Mouse (Mus musculus) kidney, adult 18-20 months (tissue): Measurements from ENCODE around the gene Nkain2.

ENCODE experiments used
- DNase-seq: peaks from one replicate; pipeline ENCODE4 v3.0.0; 2021

Nkain2 gene

DNA sequence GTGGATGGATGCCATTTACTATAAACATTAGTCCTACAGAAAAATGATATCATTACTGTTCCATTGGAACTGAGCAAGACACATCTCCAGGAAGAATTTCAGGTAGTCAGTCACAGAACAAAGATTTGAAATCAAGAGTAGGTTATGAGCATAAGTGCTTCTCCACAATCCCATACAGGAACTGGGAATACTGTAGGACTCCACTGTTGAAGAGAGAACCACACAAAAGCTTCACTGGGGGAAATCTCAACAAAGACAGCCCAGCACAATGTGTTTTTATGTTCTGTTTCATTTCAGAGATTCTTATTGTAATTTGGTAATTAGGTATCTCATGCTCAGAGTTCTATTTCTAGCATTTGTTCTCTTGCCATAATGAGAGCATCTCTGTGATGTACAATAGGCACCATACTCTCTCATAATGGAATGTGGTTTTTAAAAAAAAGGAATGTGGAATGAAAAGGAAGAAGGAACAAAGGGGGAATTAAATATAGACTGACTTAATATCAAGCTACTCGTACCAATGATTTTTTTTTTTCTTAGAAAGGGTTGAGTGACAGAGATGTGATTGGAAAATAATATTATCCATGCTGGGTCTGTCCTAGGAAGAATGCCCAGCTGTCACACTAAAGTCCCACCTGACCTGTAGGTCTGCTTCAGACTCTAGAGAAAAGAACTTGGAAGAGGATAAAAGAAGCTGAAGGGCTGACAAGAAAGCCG is 313.5 kb downstream of the Nkain2 start:
- DNase-seq: no peak

DNA sequence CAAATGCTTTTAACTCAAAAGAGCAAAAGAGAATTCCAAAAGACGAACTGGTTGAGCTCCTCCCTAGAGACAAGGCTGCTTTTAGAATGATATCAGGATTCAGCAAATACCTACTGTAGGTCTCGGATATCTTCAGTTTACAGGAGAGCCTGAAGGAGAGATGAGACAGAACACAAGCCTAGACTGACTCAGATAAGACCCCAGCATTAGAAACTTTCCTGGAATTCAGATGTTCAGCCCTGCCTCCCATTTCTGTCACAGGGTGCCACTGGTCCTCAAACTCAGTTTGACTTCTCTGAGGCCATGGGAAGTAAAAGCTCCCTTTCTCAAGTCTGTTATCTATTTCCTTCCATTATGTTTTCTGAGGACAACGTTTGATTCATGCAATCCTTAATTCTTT is 332.6 kb downstream of the Nkain2 start:
- DNase-seq: no peak

GRCm38 (mm10) chr10:32536057-32536456 is 354.2 kb downstream of the Nkain2 start:
- DNase-seq: no peak

DNA sequence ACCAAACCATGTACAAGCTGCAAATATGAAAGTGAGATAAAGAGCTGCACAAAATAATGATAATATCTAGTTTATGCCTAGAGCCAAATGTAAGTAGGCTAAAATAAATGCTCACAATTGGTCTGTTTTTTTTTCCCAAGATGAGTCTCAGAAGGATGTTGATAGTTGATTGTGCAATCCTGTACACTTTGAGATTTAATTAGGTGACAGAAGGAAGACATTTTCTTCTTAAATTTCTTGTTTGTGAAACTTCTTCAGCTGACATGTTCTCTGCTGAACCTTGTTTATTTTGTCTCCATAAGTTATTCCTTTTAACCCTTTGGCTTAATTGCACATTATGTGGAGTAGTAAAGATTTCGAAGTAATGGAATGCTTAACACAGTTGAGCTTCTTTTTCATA is 379.4 kb downstream of the Nkain2 start:
- no peak for DNase-seq

- DNase-seq: no peak
Measured at GRCm38 (mm10) chr10:32494591-32495182, 395.6 kb downstream of the Nkain2 start.

- no peak for DNase-seq
Measured at GRCm38 (mm10) chr10:32493600-32493999, 396.7 kb downstream of the Nkain2 start.

GRCm38 (mm10) chr10:32462726-32463125 is 427.5 kb downstream of the Nkain2 start:
- DNase-seq: no peak

DNA sequence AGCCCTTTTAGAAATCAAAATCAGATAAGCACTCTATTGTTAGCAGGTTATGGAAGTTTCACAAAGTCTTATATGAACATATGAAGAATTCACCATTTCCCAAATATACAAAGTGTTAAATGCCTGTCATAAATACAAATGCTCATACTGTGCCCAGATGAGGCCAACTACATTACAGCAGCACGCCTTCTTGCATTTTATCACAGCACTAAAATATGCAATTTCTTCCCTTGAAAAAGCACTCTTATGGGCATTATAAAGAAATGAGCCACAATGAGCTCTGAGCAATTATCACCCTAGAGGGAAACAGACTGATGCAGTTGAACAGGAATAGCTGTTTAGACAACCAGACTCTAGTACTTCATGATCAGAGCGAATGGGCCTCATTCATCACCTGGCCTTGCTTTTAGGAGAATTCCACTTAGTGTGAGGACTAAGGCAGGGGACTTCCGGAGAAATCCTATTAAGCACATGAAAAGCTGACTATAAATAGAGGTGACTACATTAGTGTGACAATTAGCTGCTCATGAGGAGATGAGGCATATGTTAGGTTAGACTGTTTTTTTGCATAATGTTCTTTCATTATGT is 450.2 kb downstream of the Nkain2 start:
- no peak for DNase-seq

- no peak for DNase-seq
Measured at GRCm38 (mm10) chr10:32414228-32414627, 476.0 kb downstream of the Nkain2 start.

DNA sequence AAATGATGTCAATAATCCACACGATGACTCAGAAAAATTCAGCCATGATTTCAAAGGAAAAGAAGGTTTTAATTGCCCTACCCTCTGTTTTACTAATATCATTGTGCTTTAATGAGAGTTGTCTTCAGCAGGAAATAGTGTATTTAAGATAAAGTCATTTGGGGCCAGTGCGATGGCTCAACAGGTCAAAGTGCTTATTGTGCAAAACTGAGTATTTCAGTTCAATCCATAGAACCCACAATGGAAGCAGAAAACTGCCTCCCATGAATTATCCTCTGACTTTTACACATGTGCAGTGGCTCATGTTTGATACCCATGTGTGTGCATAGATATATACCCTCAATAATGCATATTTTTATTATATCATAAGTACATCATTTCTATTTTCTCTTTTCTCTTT is 478.9 kb downstream of the Nkain2 start:
- DNase-seq: no peak

- no peak for DNase-seq
Measured at GRCm38 (mm10) chr10:32400961-32401360, 489.3 kb downstream of the Nkain2 start.

DNA sequence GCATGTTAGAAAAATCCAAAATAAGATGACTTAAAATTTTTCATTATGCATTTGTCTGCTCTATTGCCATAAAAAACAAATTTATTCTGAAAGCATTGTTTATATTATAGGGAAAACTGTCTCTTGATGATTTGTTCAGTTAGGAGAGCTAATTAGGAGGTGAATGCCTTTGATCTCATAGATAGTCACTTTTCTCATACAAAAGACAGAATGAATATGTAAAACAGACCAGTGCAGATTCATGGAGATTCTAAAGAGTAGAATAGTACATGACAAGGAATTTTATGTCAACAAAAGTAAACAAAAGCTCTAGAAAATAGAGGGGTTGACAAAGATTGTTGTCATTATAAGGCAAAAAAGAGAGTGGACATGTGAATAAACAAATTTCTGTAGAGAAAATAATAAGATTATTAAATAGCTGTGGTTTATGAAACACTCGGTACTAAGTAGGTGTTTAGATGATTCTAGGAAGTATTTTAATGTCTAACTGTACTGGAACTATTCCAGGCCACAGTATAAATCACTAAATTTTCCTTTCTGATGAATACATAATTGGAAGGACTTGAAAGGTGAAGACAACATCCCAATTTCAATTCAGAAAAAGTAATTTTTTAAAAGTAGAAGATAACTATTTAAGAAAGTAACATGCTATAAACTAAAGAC is 496.3 kb downstream of the Nkain2 start:
- DNase-seq: no peak

DNA sequence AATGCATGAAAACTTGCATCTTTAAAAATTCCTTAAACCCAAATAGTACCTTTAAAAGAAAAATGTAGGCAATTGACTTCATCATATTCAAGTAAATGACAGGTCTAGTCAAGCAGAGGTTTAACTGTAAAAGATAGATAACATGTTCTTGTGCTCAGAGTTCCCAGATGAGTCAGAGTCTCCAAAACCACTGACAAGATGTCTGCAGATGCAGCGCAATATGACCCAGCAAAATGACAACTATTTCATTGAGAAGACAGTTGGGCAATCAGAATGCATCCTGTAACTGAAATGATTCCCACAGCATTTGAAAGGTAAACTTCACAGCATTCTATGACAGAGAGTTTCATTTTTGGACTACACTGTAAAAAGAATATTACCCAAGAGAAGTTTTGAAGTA is 496.9 kb downstream of the Nkain2 start:
- no peak for DNase-seq

DNA sequence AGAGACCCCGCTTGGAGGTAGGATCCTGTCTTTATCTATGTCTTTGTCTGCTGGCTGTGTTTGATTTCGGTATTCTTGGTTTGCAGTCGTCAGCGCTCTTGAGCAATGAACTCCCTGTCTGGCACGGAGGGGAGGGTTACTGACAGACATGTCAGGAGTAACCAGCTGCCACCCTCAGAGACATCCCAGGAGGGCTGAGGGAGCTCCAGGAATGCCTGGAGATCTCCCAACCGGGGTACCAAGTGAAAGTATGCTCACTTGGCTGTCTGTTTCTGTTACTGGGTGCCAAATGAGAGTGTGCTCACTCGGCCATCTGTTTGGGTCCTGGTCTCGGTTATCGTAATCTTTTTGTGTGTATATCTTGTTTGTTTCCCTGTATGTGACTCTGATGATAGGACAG is 577.5 kb downstream of the Nkain2 start:
- no peak for DNase-seq

DNA sequence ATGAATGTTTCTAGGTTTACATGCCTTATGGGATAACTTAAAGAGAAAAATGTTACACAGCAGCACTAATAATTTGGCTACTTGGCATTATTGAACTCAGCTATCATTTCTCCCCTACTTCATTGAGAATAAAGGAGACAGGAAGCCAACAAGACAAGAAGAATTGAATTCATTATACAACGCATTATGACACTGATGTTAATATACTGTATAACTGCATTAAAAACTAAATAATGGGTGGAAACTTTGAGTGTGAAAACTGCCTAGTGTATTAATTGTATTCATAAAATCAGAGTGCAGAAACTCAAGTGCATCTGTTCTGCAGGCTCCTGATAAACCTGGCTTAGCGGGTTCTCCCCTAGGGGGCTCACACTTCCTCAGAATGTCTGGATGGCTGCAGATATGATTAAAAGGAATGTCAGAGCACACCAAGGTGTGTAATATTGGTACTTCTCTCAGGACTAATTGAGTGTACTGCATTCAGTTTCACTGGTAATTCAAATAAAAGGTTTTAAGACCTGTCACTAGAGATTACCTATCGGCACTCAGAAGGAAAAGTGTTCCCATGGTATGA is 589.2 kb downstream of the Nkain2 start:
- DNase-seq: no peak

- DNase-seq: no peak
Measured at GRCm38 (mm10) chr10:32290487-32290886, 599.8 kb downstream of the Nkain2 start.

- DNase-seq: no peak
Measured at GRCm38 (mm10) chr10:32283690-32284089, 606.6 kb downstream of the Nkain2 start.

- no peak for DNase-seq
Measured at GRCm38 (mm10) chr10:32243266-32243882, 646.9 kb downstream of the Nkain2 start.

GRCm38 (mm10) chr10:32241168-32241567 is 649.1 kb downstream of the Nkain2 start:
- no peak for DNase-seq

DNA sequence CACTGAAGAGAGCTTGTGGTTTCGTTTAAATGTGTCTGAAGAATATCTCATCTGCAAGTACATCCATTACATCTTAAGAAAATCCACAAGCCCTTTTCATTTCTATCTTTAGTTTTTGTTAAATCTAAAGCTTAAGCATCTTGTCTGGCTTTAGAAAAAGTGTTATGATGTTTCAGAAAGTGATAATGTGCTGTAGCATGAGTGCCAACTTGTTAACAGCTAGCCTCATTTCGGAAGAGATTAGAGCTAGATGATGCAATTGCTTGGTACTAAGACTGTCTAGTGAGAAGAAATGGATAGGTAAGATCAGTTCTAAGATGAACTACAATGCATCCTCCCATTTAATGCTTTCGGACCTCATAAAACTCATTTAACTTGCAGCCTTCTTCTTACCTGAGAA is 707.3 kb downstream of the Nkain2 start:
- no peak for DNase-seq

DNA sequence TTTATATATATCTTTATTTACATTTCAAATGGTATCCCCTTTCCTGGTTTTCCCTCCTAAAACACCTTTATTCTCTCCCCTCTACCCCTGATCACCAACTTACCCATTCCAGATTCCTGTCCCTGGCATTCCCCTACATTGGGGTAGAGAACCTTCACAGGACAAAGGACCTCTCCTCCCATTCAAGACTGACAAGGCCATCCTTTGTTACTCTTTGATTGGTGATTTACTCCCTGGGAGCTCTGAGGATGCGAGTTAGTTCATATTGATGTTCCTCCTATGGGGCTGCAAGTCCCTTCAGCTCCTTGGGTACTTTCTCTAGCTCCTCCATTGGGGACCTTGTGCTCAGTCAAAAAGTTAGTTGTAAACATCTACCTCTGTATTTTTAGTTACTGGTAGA is 798.9 kb downstream of the Nkain2 start:
- no peak for DNase-seq

GRCm38 (mm10) chr10:32060396-32060795 is 829.9 kb downstream of the Nkain2 start:
- no peak for DNase-seq

DNA sequence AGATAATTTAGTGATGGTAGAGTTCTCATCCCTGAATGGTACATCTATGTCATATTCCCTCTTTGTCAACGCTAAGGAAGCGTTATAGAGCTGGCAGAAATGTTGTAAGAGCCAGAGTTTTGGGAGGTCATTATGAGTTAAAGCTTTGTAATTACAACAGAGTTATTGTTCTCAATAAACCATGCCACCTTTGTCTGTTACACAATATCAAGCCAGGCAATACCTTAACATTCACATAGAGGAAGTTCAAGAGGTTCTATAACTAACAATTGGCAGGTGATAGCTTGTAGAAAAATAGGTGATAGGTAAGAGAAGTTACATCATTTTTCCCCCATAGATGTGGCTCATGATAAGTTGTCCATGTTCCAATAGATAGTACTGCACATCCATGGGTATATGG is 832.0 kb downstream of the Nkain2 start:
- no peak for DNase-seq
